Mouse (Mus musculus): ENCODE measurements at regions not wholly inside any gene's neighbourhood (a gene's known extent, or its start where the extent isn't known, plus 50 kb on each side); places are given as distances from the start of the nearest gene placed in this dataset.

DNA sequence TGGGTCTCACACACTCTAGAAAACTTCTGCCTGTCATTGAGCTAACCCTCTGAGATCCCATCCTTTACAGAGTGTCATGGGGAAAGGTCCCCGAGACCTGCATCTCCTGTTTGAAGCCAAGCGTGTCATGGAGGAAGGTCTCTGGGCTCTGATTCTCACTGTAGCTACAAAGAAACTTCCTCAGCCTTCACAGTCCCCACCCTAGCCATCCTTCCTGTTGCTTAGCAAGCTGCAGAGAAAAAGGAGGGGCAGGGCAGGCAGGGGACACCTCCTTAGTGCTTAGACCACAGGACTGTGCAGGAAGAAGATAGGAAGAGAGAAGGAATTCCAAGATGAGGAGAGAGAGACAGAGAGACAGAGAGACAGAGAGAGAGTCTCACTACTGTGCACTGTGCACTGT, 74.6 kb upstream of the Tgfbr2 start:
- no peak for ATAC-seq (replicated peaks)
- Histone ChIP-seq H3K4me1 (no peaks in the 10 kb centered on the region), H3K4me3 (no peak overlapping the region), H3K9ac (replicated peaks) (no peak overlapping the region), H3K4me2 (replicated peaks) (no peak overlapping the region), H3K27me3 (no peaks in the 10 kb centered on the region), H3K27ac (replicated peaks) (no peak overlapping the region), H3K9me3 (no peaks in the 10 kb centered on the region), H3K36me3 (no peaks in the 10 kb centered on the region)
- 81% methylated on average over 2 of the region's 2 CpGs for WGBS

DNA sequence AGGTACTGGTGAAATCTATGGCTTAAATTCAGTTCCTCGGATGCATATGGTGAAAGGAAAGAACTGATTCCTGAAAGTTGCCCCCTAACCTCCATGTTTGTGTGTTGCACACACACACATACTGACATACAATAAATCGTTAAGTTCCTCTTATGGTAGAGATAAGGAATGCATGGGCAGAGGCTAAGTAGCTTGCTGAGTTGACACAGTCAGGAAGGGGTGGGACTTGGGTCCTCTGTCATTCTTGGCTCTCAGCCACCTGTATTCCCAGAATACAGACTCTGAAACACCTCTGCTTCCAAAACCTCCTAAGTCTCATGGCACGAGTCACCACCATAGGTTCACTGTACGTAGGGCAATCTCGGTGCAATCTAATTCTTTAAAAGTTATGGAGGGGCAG, 70.0 kb upstream of the Tgfbr2 start:
- Histone ChIP-seq H3K4me2 (replicated peaks) (no peak overlapping the region), H3K9me3 (no peaks in the 10 kb centered on the region), H3K4me3 (no peak overlapping the region), H3K36me3 (no peaks in the 10 kb centered on the region), H3K9ac (replicated peaks) (no peak overlapping the region), H3K4me1 (no peaks in the 10 kb centered on the region), H3K27ac (replicated peaks) (no peak overlapping the region), H3K27me3 (no peaks in the 10 kb centered on the region)
- WGBS: 89% methylated on average over 5 of the region's 5 CpGs
- ATAC-seq (replicated peaks): no peak

DNA sequence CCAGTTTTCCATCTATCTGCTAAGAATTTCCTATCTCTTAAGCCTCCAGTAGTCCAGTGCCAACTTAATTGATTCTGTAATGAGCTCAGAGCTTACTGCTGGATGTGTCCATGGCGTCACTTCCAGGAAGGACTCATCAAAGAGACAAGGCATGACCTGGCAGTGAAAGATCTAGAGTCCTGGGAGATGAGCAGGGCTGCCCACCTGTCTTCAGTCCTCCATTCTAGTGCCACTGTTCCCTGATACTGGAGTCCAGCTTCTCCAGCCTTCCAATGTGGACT, 69.4 kb upstream of the Tgfbr2 start:
- Histone ChIP-seq H3K9ac (replicated peaks) (no peak overlapping the region), H3K4me2 (replicated peaks) (no peak overlapping the region), H3K4me3 (no peak overlapping the region), H3K36me3 (no peaks in the 10 kb centered on the region), H3K4me1 (no peaks in the 10 kb centered on the region), H3K9me3 (no peaks in the 10 kb centered on the region), H3K27ac (replicated peaks) (no peak overlapping the region), H3K27me3 (no peaks in the 10 kb centered on the region)
- 88% methylated on average over 1 of the region's 1 CpGs for WGBS
- no peak for ATAC-seq (replicated peaks)

DNA sequence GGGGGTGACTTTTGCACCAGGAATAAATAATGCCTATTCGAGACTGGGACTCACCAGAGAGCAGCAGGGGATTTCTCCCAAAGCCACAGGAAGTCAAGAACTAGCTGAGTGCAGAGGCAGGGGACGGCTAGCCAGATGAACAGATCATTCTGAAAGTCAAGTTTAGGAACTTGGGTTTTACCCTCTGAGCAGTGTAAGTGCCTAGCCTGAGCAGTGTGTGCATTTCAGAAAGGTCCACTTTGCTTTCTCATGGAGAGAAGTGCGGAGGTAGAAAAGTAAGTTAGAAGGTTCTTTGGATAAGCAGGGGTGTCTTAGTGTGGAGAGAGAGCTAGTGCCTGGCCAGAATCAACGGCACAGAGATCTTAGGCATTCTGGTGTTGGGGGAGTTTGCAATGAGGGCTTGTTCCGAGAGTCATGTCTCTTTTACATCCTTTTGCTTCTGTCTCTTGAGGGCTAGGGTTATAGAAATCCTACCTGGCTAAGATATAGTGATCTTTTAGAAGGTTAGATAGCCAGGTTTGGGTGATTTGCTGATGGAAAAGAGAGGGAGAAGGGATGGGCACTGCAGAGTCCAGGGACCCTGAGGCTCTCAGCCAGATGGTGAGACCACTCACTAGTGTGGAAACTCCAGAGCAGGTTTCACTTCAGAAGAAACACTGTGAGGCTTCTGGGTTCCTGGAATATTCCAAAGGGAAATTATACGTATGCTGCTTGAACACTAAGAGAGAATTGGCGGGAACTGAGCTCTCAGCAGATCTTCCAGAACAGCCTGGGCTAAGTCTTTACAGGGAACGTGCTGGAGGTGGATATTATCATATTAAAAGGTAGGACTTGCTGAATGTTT, 68.8 kb upstream of the Tgfbr2 start:
- H3K36me3 ChIP-seq: no peaks in the 10 kb centered on the region
- ATAC-seq (replicated peaks): no peak
- H3K27me3 ChIP-seq: no peaks in the 10 kb centered on the region
- H3K4me3 ChIP-seq: no peak overlapping the region
- no peak overlapping the region for H3K9ac ChIP-seq (replicated peaks)
- no peaks in the 10 kb centered on the region for H3K4me1 ChIP-seq
- H3K4me2 ChIP-seq (replicated peaks): no peak overlapping the region
- no peak overlapping the region for H3K27ac ChIP-seq (replicated peaks)
- 86% methylated on average over 8 of the region's 8 CpGs for WGBS
- no peaks in the 10 kb centered on the region for H3K9me3 ChIP-seq

DNA sequence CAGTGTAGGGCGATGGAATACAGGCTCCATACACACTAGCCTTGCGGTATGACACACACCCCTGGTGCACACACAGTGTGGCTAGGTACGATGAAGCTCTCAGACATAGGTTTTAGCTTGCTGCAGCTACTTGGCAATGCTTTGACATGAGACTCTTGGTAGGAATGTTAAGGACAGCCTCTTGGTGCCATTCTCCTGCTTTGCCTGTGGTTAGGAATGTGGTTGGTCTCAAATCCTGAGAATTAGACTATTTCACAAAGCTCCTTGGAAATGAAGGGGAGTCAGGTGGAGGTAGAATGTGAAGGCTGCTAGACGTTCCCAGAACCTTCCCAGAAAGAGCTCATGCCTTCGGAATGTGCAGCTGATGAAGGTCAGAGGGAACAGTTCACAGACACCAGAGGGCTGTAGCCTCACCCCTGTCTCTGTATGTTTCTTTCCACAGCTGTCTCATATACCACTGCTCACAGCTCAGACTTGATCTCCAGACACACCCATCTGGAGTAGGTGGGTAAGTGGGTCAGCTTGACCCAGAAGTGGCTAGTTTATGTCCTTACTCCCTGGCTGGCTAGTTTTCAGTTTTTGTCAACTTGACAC, 66.9 kb upstream of the Tgfbr2 start:
- ATAC-seq (replicated peaks): no peak
- no peak overlapping the region for H3K27ac ChIP-seq (replicated peaks)
- H3K36me3 ChIP-seq: no peaks in the 10 kb centered on the region
- H3K27me3 ChIP-seq: no peaks in the 10 kb centered on the region
- H3K4me3 ChIP-seq: no peak overlapping the region
- WGBS: 93% methylated on average over 5 of the region's 5 CpGs
- no peaks in the 10 kb centered on the region for H3K9me3 ChIP-seq
- no peaks in the 10 kb centered on the region for H3K4me1 ChIP-seq
- H3K4me2 ChIP-seq (replicated peaks): no peak overlapping the region
- no peak overlapping the region for H3K9ac ChIP-seq (replicated peaks)

DNA sequence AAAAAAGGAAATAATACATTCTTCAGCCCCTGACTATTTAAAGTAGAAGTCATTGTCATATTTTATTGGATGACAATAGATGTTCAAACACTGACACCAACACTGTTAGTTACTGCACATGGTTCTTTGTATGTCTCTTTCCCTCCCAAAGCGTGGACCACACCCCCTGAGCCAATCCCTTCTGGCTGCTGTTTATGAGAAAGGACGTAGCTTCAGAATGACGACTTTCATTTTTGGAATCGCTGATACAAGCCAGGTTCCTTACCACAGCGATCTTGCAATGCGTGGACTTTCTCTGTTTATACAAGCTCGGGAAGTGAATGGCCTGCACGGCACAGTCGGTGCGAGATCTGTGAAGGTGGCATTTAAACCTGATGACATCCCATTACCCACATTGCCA, 66.1 kb upstream of the Tgfbr2 start:
- Histone ChIP-seq H3K9me3 (no peaks in the 10 kb centered on the region), H3K4me1 (no peaks in the 10 kb centered on the region), H3K4me2 (replicated peaks) (no peak overlapping the region), H3K4me3 (no peak overlapping the region), H3K36me3 (no peaks in the 10 kb centered on the region), H3K9ac (replicated peaks) (no peak overlapping the region), H3K27me3 (no peaks in the 10 kb centered on the region), H3K27ac (replicated peaks) (no peak overlapping the region)
- no peak for ATAC-seq (replicated peaks)
- WGBS: 89% methylated on average over 10 of the region's 10 CpGs

DNA sequence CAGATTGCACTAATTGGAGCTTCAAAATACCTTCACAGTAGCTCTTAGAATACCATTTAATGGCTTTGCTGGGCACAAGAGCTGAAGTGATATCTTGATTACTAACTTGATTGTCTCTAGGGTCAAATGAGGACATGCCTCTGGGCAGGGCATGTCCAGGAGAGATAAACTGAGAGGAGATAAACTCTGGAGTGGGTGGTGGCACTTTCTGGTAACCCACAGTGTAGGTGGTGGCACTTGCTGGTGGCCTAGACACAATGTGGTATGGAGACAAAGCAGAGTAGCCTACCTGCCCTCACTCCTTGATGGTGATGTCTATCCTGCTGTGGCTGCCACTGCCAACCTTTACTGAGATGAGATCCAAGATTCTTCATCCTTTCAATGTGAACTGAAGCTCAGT, 61.7 kb upstream of the Tgfbr2 start:
- H3K4me1 ChIP-seq: peaks cover 5% of the 10 kb centered on the region; the same call in 1 of the 2 replicates
- H3K36me3 ChIP-seq: no peaks in the 10 kb centered on the region
- no peaks in the 10 kb centered on the region for H3K27me3 ChIP-seq
- no peak overlapping the region for H3K4me2 ChIP-seq (replicated peaks)
- no peak overlapping the region for H3K27ac ChIP-seq (replicated peaks)
- no peak for ATAC-seq (replicated peaks)
- no peaks in the 10 kb centered on the region for H3K9me3 ChIP-seq
- H3K9ac ChIP-seq (replicated peaks): no peak overlapping the region
- H3K4me3 ChIP-seq: no peak overlapping the region

DNA sequence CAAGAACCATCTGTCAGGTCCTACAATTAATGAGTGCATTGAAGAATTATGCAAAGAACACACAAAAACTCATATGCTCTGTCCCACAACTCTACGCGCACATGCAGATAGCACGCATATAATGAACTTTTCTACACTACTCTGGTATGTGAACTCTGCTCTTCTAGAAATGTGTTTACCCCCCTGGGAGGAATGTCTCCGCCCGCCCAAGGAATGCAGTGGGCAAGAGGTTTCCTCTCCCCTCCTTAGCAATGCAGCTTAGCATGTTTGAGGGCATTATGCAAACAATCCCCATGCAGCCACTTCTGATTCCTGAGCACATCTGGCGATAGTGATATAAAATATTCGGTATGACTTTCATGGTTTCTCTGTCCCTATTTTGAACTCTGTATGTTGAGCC, 59.0 kb upstream of the Tgfbr2 start:
- no peak overlapping the region for H3K4me2 ChIP-seq (replicated peaks)
- peaks cover 11% of the 10 kb centered on the region for H3K4me1 ChIP-seq
- no peak overlapping the region for H3K4me3 ChIP-seq
- no peak overlapping the region for H3K9ac ChIP-seq (replicated peaks)
- no peak overlapping the region for H3K27ac ChIP-seq (replicated peaks)
- no peak for ATAC-seq (replicated peaks)
- no peaks in the 10 kb centered on the region for H3K36me3 ChIP-seq
- WGBS: 90% methylated on average over 7 of the region's 7 CpGs
- H3K27me3 ChIP-seq: no peaks in the 10 kb centered on the region
- no peaks in the 10 kb centered on the region for H3K9me3 ChIP-seq

DNA sequence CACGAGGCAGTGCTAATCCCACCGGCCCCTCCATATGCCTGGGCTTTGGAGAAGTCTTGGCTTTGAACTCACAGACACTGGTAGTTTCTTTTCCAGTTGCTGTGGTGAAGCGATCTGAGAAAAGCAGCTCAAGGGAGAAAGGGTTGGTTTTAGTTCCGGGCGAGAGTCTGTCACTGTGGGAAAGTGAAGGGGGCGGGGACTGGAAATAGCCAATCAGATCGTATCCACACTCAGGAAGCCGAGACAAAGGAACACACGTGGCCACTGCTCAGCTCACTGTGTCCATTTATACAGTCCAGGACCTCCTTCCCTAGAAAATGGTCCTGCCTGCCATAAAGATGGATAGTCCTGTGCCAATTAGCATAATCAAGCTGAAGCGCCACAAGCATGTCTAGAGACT, 57.2 kb upstream of the Tgfbr2 start:
- H3K4me2 ChIP-seq (replicated peaks): no peak overlapping the region
- no peaks in the 10 kb centered on the region for H3K36me3 ChIP-seq
- H3K27me3 ChIP-seq: no peaks in the 10 kb centered on the region
- ATAC-seq (replicated peaks): 0 out of 2 replicates have a peak, but pooled peaks have one; percentile 43
- peaks cover 11% of the 10 kb centered on the region for H3K4me1 ChIP-seq
- no peak overlapping the region for H3K4me3 ChIP-seq
- H3K9ac ChIP-seq (replicated peaks): no peak overlapping the region
- 69% methylated on average over 10 of the region's 10 CpGs for WGBS
- H3K9me3 ChIP-seq: no peaks in the 10 kb centered on the region
- peak overlapping the region; percentile 45; the same call in 1 of the 2 replicates for H3K27ac ChIP-seq (replicated peaks)

DNA sequence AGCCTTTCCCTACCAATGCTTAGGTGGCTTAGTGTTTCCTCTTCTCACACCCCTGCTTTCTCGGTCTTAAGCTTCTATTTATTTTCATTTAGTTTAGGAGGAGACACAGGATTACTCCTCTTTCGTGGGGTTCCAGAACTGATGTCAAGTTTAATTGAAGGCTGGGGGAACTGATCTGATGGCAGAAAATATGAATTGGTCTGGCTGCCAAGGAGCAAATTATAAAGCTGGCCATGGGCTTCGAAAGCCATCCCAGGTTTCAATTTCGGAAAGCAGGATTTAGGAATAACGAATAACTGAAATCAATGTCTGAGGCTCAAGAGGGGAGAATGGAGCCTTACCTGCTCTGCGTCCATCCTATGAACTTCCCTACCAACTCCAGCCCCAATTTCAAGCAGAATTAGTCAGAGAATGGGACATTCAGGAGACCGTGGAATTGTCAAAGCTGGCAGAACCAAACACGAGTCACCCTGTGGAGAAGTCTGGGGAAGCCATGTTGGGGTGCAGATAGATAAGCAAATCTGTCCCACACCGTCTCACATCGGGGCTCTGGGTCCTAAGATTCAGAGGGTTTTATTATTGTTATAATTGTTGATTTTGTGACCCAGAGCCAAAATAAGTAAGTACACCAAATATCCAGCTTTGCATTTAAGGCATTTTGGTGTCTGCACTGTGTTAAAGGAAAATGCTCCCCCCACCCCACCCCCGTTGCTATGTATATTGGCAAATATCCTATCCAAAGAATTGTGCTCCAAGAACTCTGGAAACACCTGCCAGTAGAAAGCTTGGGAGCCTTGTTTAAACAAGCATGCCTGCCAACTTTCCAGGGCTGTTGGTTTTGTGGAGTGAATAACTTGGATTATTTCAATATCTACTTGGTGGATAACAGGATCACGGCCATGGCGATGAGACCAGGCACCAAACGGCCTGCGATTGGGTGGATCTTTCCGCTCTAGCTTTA, 56.5 kb upstream of the Tgfbr2 start:
- peaks cover 11% of the 10 kb centered on the region for H3K4me1 ChIP-seq
- no peak overlapping the region for H3K4me2 ChIP-seq (replicated peaks)
- H3K27me3 ChIP-seq: no peaks in the 10 kb centered on the region
- no peaks in the 10 kb centered on the region for H3K36me3 ChIP-seq
- H3K9ac ChIP-seq (replicated peaks): no peak overlapping the region
- 74% methylated on average over 16 of the region's 16 CpGs for WGBS
- H3K4me3 ChIP-seq: no peak overlapping the region
- peak overlapping the region; percentile 45; the same call in 1 of the 2 replicates for H3K27ac ChIP-seq (replicated peaks)
- H3K9me3 ChIP-seq: no peaks in the 10 kb centered on the region
- 0 out of 2 replicates have a peak, but pooled peaks have one; percentile 8 for ATAC-seq (replicated peaks)

DNA sequence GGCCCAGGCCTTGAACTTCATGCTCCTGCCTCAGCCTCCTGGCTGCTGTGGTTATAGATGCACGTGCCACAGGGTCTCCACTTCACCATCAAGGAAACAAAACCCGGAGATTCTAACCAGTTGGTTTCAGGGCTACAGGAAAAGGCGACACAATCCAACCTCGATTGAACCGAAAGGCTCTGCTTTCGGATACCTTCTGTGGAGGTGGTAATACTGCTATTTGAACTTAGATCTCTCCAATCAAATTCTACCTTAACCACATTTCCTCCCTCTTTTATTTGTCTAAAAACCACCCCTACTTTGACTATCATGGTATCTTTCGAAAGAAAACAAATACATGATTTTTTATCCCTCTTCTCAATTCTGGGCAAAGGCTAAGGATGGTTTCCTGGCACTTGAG, 55.2 kb upstream of the Tgfbr2 start:
- no peak for ATAC-seq (replicated peaks)
- no peak overlapping the region for H3K4me2 ChIP-seq (replicated peaks)
- no peaks in the 10 kb centered on the region for H3K9me3 ChIP-seq
- no peak overlapping the region for H3K9ac ChIP-seq (replicated peaks)
- no peaks in the 10 kb centered on the region for H3K36me3 ChIP-seq
- H3K4me3 ChIP-seq: no peak overlapping the region
- H3K27ac ChIP-seq (replicated peaks): no peak overlapping the region
- peaks cover 11% of the 10 kb centered on the region for H3K4me1 ChIP-seq
- WGBS: 68% methylated on average over 7 of the region's 7 CpGs
- H3K27me3 ChIP-seq: no peaks in the 10 kb centered on the region

DNA sequence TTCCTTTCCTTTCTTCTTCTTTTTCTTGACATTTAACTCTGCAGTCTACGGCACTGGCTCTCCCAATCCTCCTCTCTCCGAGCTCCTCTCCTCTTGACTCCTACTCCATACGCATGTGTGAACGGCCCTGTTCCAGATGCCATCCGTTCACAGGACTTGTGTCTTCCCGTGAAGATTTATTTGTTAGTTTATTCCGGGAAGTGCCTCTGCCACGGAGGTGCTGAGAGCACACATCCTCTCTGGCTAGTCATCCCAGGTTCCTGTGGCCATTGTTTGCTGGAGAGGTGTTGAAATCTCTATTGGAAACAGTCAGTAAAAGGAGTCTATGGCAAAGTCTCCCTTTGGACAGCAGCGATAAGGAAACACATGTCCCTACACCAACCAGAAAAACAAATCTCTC, 53.3 kb upstream of the Tgfbr2 start:
- no peaks in the 10 kb centered on the region for H3K9me3 ChIP-seq
- no peaks in the 10 kb centered on the region for H3K27me3 ChIP-seq
- 81% methylated on average over 9 of the region's 9 CpGs for WGBS
- no peak overlapping the region for H3K4me3 ChIP-seq
- no peak overlapping the region for H3K4me2 ChIP-seq (replicated peaks)
- no peak for ATAC-seq (replicated peaks)
- peaks cover 11% of the 10 kb centered on the region for H3K4me1 ChIP-seq
- no peaks in the 10 kb centered on the region for H3K36me3 ChIP-seq
- no peak overlapping the region for H3K27ac ChIP-seq (replicated peaks)
- no peak overlapping the region for H3K9ac ChIP-seq (replicated peaks)

All from forebrain, embryonic 15.5 days (tissue).